Mouse (Mus musculus) heart, adult 2 months (tissue): Measurements from ENCODE around the gene Pxdc1. TPM values are rescaled to one million over a fixed set of nuclear protein-coding genes. Genes with fewer than 3 reads are reported as not detected.

Experiments used
- DNase-seq, 2 experiments: peaks; one replicate each; pipeline ENCODE4 v3.0.0; 2021
- H3K27ac ChIP-seq: fragments of 200-600 bp; 2 replicates; pipeline ENCODE4 v1.8.1; 2022
- H3K27me3 ChIP-seq: fragments of 200-500 bp; 2 replicates; pipeline ENCODE4 v1.6.1; 2012; ENCODE audit warnings: mild to moderate bottlenecking, low read length, inconsistent platforms, mixed read lengths; ENCODE audit not compliant: control insufficient read depth, insufficient read depth
- H3K36me3 ChIP-seq: fragments of 200-500 bp; 2 replicates; pipeline ENCODE4 v1.6.1; 2012; ENCODE audit warnings: low read length, inconsistent platforms; ENCODE audit not compliant: control insufficient read depth, insufficient read depth
- H3K4me1 ChIP-seq: fragments of 200-500 bp; 2 replicates; pipeline ENCODE4 v1.6.1; 2011; ENCODE audit warnings: low read length; ENCODE audit not compliant: control insufficient read depth, insufficient read depth
- H3K4me3 ChIP-seq: fragments of 200-600 bp; 2 replicates; pipeline ENCODE4 v1.8.1; 2022
- H3K79me2 ChIP-seq: fragments of 200-500 bp; replicated peaks from 2 replicates; pipeline ENCODE4 v1.6.1; 2012; ENCODE audit warnings: mild to moderate bottlenecking, inconsistent platforms, low read length, moderate library complexity, mixed read lengths; ENCODE audit not compliant: control insufficient read depth, insufficient read depth
- H3K9ac ChIP-seq: fragments of 200-500 bp; 2 replicates; pipeline ENCODE4 v1.6.1; 2012; ENCODE audit warnings: low read depth, mild to moderate bottlenecking, control low read depth, inconsistent platforms, low read length, mixed read lengths
- CTCF ChIP-seq: fragments of 200-600 bp; IDR thresholded peaks from 2 replicates; pipeline ENCODE4 v1.8.1; 2022; ENCODE audit warnings: antibody characterized with exemption, mild to moderate bottlenecking, moderate library complexity
- EP300 ChIP-seq: fragments of 200-500 bp; IDR thresholded peaks from 2 replicates; pipeline ENCODE4 v1.6.1; 2011; ENCODE audit warnings: low read depth, low read length, control low read depth; ENCODE audit not compliant: insufficient read depth
- POLR2A ChIP-seq: fragments of 200-500 bp; IDR thresholded peaks from 2 replicates; pipeline ENCODE4 v1.6.1; 2011; ENCODE audit warnings: mild to moderate bottlenecking, low read depth, low read length, control low read depth; ENCODE audit not compliant: insufficient read depth
- WGBS: fragments of 180-500 bp; shearing (Covaris S2); methylation state at CpG from one replicate; pipeline ENCODE4 v1.1.7; 2018; 5-methylcytosine and 5-hydroxymethylcytosine counted together
- intact Hi-C: fragments of 180-260 bp; cut with DNase I; formaldehyde crosslinking; loops from one replicate; pipeline ENCODE4 v1.15.1; 2025
- polyA plus RNA-seq: library from polyadenylated mRNA; depleted of rRNA; stranded (reverse); fragments of >200 nt; gene quantifications from 2 replicates; pipeline ENCODE4 v1.2.3, GENCODE M21; 2012
- total RNA-seq, 2 experiments: library from RNA; stranded (reverse); gene quantifications; 2 replicates each; pipeline ENCODE4 v1.2.3; 2021

Pxdc1 gene
- total and polyA plus RNA-seq, 3 experiments = 12.8 to 15.4 (median 12.9) TPM

- Histone ChIP-seq H3K4me3 (no peak overlapping the region), H3K79me2 (no peaks in the 10 kb centered on the region), H3K9ac (no peak overlapping the region), H3K4me1 (peaks cover 2% of the 10 kb centered on the region), H3K36me3 (no peaks in the 10 kb centered on the region), H3K27me3 (no peaks in the 10 kb centered on the region), H3K27ac (no peak overlapping the region)
- WGBS = 93% methylated on average over 2 of the region's 2 CpGs
- DNase-seq = no peak
- intact Hi-C loops = no loop called here
- no peak for TF ChIP-seq EP300
- no peak for TF ChIP-seq CTCF
- TF ChIP-seq POLR2A = no peak
These were observed 28.9 kb downstream of the Pxdc1 start for GRCm38 (mm10) chr13:34624414-34624813.

GRCm38 (mm10) chr13:34612402-34612801 is 40.9 kb downstream of the Pxdc1 start:
- no peaks in the 10 kb centered on the region for H3K36me3 ChIP-seq
- no peak overlapping the region for H3K9ac ChIP-seq
- 40% methylated on average over 2 of the region's 2 CpGs for WGBS
- intact Hi-C loops = no loop called here
- peaks cover 1% of the 10 kb centered on the region for H3K4me1 ChIP-seq
- no peak overlapping the region for H3K4me3 ChIP-seq
- TF ChIP-seq POLR2A (no peak), EP300 (no peak), CTCF (no peak)
- DNase-seq = peak in 1 of 2 experiments; percentile 32
- H3K27ac ChIP-seq = no peak overlapping the region
- H3K79me2 ChIP-seq = no peaks in the 10 kb centered on the region
- H3K27me3 ChIP-seq = no peaks in the 10 kb centered on the region

- Histone ChIP-seq H3K79me2 (no peaks in the 10 kb centered on the region; the same call in 1 of the 2 replicates), H3K27me3 (no peaks in the 10 kb centered on the region), H3K27ac (no peak overlapping the region), H3K4me3 (no peak overlapping the region), H3K36me3 (no peaks in the 10 kb centered on the region), H3K4me1 (peaks cover 1% of the 10 kb centered on the region), H3K9ac (no peak overlapping the region)
- DNase-seq = no peak
- TF ChIP-seq POLR2A (no peak), CTCF (no peak), EP300 (no peak)
- intact Hi-C loops = no loop called here
- 89% methylated on average over 1 of the region's 1 CpGs for WGBS
These were observed 43.6 kb downstream of the Pxdc1 start for GRCm38 (mm10) chr13:34609711-34610110.

GRCm38 (mm10) chr13:34607079-34607478 is 46.2 kb downstream of the Pxdc1 start:
- Histone ChIP-seq H3K9ac (no peak overlapping the region), H3K4me3 (no peak overlapping the region), H3K27ac (no peak overlapping the region), H3K79me2 (no peaks in the 10 kb centered on the region; the same call in 1 of the 2 replicates), H3K27me3 (no peaks in the 10 kb centered on the region), H3K36me3 (no peaks in the 10 kb centered on the region), H3K4me1 (no peaks in the 10 kb centered on the region; the same call in 1 of the 2 replicates)
- WGBS = 68% methylated on average over 2 of the region's 2 CpGs
- intact Hi-C loops = no loop called here
- TF ChIP-seq CTCF = no peak
- TF ChIP-seq POLR2A = no peak
- no peak for TF ChIP-seq EP300
- no peak for DNase-seq

GRCm38 (mm10) chr13:34605884-34606283 is 47.4 kb downstream of the Pxdc1 start:
- intact Hi-C loops = no loop called here
- WGBS = 94% methylated on average over 3 of the region's 3 CpGs

GRCm38 (mm10) chr13:34605206-34605605 is 48.1 kb downstream of the Pxdc1 start:
- Histone ChIP-seq H3K9ac (no peak overlapping the region), H3K79me2 (no peaks in the 10 kb centered on the region; the same call in 1 of the 2 replicates), H3K27me3 (no peaks in the 10 kb centered on the region), H3K27ac (no peak overlapping the region), H3K4me1 (no peaks in the 10 kb centered on the region), H3K36me3 (no peaks in the 10 kb centered on the region), H3K4me3 (no peak overlapping the region)
- WGBS = 72% methylated on average over 5 of the region's 5 CpGs
- DNase-seq = no peak
- TF ChIP-seq CTCF = peak; percentile 30
- no peak for TF ChIP-seq EP300
- TF ChIP-seq POLR2A = no peak
- intact Hi-C loops = no loop called here

More at GRCm38 (mm10) chr13:34605884-34606283, 47.4 kb downstream of the Pxdc1 start:
- no peak for TF ChIP-seq POLR2A
- no peak for TF ChIP-seq EP300
- TF ChIP-seq CTCF = no peak
- Histone ChIP-seq H3K27ac (no peak overlapping the region), H3K27me3 (no peaks in the 10 kb centered on the region), H3K36me3 (no peaks in the 10 kb centered on the region), H3K4me3 (no peak overlapping the region), H3K79me2 (no peaks in the 10 kb centered on the region; the same call in 1 of the 2 replicates), H3K9ac (no peak overlapping the region), H3K4me1 (no peaks in the 10 kb centered on the region)
- DNase-seq = no peak
